Mouse (Mus musculus) heart, adult 8-10 months (tissue): ENCODE measurements around the gene Apon. TPM values are rescaled to one million over a fixed set of nuclear protein-coding genes. Genes with fewer than 3 reads are reported as not detected.

Experiments used
- total RNA-seq, 4 experiments: library from RNA; stranded (reverse); gene quantifications; 2 replicates each; pipeline ENCODE4 v1.2.4; 2022

Apon gene
- total RNA-seq, 4 experiments from 2014 or later = not detected

Other genes with a start within 250 kb of the Apon start
- gene Hsd17b6, start 246.5 kb upstream of the Apon start, total RNA-seq = not detected
- 1 to 10 TPM; 1.5 to 2.2 (median 1.7) TPM for gene Prim1, start 238.9 kb upstream of the Apon start, total RNA-seq
- gene Naca, start 218.5 kb upstream of the Apon start, total RNA-seq = 100 to 1,000 TPM; 503 to 580 (median 537) TPM
- 100 to 1,000 TPM in 1 of 4 experiments, 10 to 100 TPM in 3; 77.8 to 104 (median 91.6) TPM for gene Ptges3, start 195.1 kb upstream of the Apon start, total RNA-seq
- gene Atp5b, start 170.8 kb upstream of the Apon start, total RNA-seq = 1,000 to 10,000 TPM; 7,887 to 9,725 (median 8,934) TPM
- gene Baz2a, start 162.5 kb upstream of the Apon start, total RNA-seq = 10 to 100 TPM; 21.3 to 22.8 (median 22.1) TPM
- 100 to 1,000 TPM in 3 of 4 experiments, 10 to 100 TPM in 1; 90.8 to 107 (median 104) TPM for gene Rbms2, start 73.8 kb upstream of the Apon start, total RNA-seq
- under 1 TPM; 0.38 to 0.60 (median 0.47) TPM for gene Gls2, start 59.6 kb upstream of the Apon start, total RNA-seq
- 10 to 100 TPM; 35.8 to 38.4 (median 37.6) TPM for gene Spryd4, start 42.3 kb upstream of the Apon start, total RNA-seq
- gene Mip, start 28.3 kb upstream of the Apon start, total RNA-seq = not detected
- gene Timeless, start 22.0 kb upstream of the Apon start, total RNA-seq = 1 to 10 TPM; 6.0 to 8.5 (median 7.7) TPM
- gene Apof, start 14.6 kb downstream of the Apon start, total RNA-seq = not detected
- gene Stat2, start 16.5 kb downstream of the Apon start, total RNA-seq = 1 to 10 TPM; 7.1 to 9.5 (median 8.6) TPM
- under 1 TPM in 1 of 4 experiments, not detected in 3; 0.38 TPM for gene Il23a, start 44.7 kb downstream of the Apon start, total RNA-seq
- gene Pan2, start 49.2 kb downstream of the Apon start, total RNA-seq = 1 to 10 TPM; 6.1 to 7.1 (median 6.5) TPM
- 10 to 100 TPM; 54.6 to 73.4 (median 61.2) TPM for gene Cnpy2, start 68.4 kb downstream of the Apon start, total RNA-seq
- gene Cs, start 83.6 kb downstream of the Apon start, total RNA-seq = 1,000 to 10,000 TPM in 3 of 4 experiments, 100 to 1,000 TPM in 1; 991 to 1,066 (median 1,045) TPM
- gene Coq10a, start 114.9 kb downstream of the Apon start, total RNA-seq = 100 to 1,000 TPM; 365 to 443 (median 423) TPM
- 10 to 100 TPM; 39.8 to 45.9 (median 44.0) TPM for gene Ankrd52, start 123.0 kb downstream of the Apon start, total RNA-seq
- gene Slc39a5, start 147.1 kb downstream of the Apon start, total RNA-seq = not detected
- 10 to 100 TPM; 44.8 to 50.8 (median 45.2) TPM for gene Nabp2, start 157.4 kb downstream of the Apon start, total RNA-seq
- 10 to 100 TPM; 16.2 to 17.6 (median 16.7) TPM for gene Rnf41, start 157.6 kb downstream of the Apon start, total RNA-seq
- gene Smarcc2, start 205.2 kb downstream of the Apon start, total RNA-seq = 10 to 100 TPM; 76.2 to 83.2 (median 79.1) TPM
- gene Myl6, start 240.0 kb downstream of the Apon start, total RNA-seq = 100 to 1,000 TPM; 202 to 251 (median 236) TPM
- 1 to 10 TPM; 3.2 to 4.1 (median 3.4) TPM for gene Myl6b, start 244.6 kb downstream of the Apon start, total RNA-seq